Mouse (Mus musculus): ENCODE measurements around the gene Inpp5a.
"Not testable (repeated sequence)": the region's sequence is repeated elsewhere in the genome, so short reads cannot be mapped to it uniquely, and the experiment has no call there.

The Inpp5a gene

DNA sequence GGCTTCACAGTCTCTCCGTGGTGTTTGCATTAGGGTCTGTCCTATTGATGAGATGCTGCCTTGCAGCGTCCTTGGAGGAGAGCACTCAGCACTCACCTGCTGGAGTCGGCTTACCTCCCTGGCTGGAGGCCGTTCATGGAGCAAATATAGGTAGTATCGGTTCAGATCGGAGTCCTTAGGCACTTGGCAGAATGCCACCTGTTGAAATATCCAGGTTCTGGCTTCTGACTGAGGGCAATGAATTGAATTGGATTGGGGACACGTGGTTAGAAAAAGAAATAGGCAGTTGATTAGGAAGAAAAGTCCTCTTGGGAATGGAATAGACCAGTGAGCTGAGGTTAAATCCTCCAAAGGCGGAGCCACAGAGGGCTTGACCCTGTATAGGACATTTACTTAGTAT, 12.9 kb downstream of the Inpp5a start:
- no peak for DNase-seq

DNA sequence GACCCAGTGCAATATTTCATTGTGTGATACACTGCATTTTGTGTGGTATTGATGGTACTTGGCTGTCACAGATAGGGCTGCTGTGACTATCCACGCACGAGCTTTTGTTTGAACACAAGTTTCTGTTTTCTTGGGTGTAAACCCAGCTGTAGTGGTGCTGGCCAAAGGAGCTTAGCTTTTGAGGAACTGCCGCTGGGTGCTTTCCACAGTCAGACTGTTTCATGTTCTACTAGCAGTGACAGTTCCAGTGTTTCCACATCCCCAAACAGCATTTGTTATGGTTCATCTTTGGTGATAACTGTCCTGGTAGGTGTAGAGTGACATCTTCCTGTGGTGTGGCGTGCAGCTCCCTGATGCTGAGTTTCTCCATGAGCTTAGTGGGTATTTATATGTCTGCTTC, 13.8 kb downstream of the Inpp5a start:
- no peak for DNase-seq

DNA sequence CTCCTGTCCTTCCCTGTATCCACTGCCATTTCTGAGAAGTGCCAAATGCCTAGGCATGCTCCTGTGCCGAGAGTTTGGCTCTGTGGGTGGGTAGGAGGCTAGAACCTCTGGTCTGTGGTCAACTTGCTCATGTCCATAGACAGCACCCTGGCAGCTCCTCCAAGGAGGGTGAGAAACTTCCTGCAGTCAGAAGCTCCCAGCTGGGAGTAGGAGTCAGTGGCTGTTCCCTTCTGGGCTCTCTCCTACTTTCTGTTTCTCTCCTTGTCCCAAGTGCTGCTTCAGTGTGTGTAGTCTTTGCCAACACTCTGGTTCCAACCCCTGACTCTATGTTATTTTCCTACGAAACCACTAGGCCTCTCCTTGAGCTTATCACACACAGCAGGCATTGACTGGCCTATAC, 17.7 kb downstream of the Inpp5a start:
- no peak for DNase-seq

DNA sequence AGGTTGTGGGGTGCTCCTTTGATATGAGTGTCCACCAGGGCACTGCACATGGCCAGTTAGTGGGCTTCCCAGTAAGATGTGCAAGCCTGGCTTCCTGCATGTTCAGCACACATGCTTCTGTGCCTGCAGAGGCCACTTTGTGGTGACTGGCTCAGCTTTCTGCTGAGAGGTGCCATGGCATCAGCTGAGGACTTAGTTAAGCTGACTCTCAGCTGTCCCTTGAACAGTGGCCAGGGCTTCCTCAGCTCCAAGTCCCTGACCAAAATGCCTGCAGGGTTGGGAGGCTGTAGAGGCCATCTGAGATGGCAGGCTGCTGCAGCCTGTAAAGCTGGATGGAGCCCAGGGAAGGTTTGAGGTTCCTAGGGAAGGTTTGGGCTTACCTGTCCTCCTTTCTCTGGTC, 19.1 kb downstream of the Inpp5a start:
- no peak for DNase-seq

DNA sequence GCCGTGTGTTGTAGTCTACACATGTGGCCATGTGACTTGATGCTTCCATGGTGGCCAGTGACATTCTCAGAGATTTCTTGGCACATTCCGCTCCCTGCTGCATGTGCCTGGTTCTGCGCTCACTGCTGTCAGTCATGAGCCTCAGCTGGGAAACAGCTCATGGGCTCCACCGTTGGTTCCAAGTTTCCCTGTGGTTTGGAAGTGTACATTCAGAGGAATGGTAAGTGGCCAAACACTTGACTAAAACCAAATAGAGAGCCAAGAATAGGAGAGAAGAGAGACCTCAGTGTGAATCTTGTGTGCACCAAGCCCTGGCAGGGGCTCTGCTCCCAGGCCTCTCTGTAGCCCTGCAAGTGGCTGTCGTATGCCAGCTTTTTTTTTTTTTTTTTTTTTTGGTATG, 21.0 kb downstream of the Inpp5a start:
- no peak for DNase-seq

DNA sequence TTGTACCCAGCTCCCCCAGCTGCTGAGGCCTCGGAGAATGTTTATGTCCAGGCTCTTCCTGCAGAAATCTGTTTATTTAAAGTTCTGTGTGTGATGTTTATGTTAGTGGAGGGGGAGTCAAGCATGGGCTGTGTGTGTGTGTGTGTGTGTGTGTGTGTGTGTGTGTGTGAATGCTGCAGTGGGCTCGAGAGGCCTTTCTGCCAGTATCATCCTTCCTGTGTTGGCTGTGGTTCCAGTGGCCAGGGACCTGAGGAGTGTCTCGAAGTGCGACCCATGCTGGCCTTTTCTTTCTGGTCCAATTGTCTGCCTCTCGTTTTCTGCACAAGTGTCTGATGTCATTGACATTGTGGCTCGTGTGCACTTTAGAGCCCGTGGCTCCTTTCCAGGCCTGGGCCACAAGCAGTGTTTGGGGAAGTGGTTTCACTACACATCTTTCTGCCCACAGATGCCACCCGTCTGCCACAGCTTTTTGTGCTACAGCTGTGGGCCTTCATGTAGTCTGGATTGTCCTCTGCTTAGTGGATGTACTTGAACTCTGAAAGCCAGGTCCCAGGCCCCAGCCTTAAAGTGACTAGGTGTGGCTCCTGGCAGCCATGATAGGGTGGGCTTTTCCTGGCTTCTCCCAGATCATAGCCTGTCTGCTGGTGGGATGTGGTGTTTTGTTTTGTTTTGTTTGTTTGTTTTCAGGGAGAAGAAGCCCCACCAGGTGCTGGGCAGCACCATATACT, 23.5 kb downstream of the Inpp5a start:
- no peak for DNase-seq

DNA sequence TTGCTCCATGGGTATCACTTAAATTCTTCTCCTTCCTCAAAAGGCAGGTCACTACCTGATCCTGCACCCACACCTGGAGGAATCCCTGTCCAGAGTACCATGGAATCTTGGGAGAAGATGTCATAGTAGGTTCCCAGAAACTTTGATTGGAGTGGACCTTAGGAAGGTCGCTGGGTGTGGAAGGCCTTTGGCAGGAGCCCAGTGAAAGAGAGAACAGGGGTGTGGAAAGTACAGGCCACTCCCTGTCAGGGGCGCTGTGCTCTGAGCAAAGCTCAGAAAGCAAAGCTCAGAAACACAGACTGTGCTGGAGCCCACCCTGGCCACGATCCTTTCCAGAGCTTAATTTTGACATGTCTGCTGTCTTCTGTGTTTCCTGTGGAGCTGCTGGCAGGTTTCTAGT, 24.5 kb downstream of the Inpp5a start:
- DNase-seq, result no peak

DNA sequence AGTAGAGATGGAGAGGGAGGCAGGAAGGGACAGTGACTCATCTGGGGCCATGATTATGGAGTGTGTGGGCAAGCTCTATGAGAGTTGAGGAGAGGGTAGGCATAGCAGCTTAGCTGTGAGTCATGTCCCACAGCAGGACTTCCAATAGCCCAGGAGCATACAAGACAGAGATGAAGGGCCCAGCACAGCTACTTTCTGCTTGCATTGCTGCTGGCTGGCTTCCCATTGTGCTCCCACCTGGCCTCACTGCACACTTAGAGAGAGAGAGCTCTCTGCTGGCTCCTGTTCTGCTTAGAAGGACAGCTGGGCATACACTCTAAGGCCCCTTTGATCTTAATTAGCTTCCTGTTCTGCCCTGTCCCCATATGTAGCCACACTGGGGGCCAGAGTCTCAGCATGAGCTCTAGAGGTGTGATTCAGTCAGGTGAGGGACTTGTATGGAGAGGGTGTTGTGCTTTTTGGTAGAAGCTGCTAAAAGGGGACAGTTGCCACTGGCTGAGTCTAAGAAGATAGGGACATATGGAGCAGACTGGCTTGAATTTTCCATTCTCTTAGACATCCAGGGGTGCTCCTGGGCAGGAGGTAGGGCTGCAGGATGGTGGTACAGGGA, 26.8 kb downstream of the Inpp5a start:
- no peak for DNase-seq

DNA sequence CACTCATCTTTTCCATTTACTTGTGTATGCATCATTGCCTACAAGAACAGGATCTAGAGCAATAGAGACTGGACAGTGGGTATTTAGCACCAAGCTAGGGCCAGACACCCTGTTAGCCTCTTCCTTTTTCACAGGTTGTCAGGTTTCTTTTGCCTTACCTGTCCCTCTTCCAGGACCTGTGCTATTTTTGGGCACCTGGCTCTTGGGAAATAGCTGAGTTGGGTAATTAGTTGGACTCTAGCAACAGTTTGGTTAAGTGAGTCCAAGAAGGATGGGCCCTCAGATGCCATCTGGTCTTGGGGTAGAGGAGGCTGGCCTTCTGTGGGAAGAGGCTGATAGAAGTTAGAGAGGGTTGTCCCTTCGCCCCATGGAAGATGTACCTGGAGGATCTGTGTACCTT, 29.5 kb downstream of the Inpp5a start:
- no peak for DNase-seq

DNA sequence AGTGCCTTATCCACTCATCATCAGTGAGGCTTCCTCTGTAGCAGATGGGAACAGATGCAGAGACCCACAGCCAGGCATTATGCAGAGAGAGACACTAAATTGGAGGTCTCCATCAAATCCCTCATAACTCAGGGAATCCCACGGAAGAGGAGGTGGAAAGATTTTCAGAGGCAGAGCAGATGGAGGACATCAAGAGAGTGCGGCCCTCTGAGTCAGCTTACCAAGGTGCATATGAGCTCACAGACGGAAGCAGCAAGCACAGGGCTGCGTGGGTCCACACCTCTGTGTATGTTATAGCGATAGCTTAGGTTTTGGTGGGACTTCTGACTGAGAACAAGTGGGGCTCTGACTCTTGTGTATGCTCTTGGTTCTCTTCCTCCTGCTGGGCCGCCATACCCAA, 33.9 kb downstream of the Inpp5a start:
- DNase-seq, result no peak

DNA sequence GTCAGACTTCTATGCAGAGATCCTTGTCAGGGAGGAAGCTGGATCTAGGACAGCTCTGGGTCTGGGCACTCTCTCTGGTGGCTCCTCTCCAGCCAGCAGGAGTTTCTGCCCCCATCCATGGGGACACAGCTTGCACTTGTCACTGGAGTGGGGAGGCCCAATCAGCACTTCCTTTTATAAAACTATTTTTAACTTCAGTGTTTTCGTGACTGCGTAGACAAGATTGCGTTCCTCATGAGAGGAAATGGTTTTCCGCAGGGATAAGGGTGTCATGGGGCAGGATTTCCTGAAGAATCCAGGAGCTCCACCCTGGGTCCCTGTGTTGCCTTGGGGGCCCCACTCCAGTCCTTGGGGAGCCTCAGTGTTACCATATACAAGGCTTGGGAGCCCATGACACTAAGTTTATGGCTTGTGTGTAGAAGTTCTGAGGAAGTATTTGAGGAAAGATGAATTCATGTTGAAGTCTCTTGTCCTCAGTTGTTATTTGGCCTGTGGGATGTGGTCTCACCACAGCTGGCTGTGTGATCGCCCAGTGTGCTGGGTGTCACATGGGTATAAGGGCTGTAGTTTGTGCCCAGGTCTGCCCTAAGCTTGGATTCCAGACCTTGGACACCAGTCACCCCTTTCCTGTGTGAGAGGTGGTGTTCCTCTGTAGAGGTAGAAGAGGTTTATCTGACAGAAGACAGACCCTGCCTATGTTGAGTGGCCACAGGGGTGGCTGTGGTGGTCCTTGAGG, 45.4 kb downstream of the Inpp5a start:
- no peak for DNase-seq

DNA sequence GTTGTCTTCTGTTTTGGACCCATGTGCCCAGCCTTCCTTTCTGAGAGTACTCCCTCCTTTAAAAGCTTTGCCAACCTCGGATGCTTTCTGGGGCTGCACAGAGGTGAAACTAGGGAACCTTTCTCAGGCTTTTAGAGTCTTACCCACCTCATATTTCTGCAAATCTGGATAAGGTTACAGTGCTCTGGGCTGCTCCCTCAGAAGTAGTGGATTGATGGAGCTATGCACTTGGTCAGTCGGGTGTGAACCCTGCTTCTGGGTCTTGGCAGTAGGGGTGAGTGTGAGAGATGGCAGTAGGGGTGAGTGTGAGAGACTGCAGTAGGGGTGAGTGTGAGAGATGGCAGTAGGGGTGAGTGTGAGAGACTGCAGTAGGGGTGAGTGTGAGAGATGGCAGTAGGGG, 46.0 kb downstream of the Inpp5a start:
- not testable (repeated sequence) for DNase-seq

DNA sequence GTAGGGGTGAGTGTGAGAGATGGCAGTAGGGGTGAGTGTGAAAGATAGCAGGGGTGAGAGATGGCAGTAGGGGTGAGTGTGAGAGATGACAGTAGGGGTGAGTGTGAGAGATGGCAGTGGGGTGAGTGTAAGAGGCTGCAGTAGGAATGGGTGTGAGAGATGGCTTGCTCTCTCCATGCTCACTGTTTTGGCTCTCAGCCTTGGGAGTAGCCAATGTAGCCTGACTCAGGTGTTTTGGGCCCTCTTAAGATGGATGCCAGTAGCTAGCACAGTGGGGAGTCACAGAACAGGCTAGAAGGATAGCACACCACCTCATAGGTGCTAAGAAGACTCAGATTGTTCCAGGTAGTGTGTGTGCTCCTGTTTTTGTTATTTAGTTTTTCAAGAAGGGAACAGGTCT, 46.8 kb downstream of the Inpp5a start:
- DNase-seq, result no peak

DNA sequence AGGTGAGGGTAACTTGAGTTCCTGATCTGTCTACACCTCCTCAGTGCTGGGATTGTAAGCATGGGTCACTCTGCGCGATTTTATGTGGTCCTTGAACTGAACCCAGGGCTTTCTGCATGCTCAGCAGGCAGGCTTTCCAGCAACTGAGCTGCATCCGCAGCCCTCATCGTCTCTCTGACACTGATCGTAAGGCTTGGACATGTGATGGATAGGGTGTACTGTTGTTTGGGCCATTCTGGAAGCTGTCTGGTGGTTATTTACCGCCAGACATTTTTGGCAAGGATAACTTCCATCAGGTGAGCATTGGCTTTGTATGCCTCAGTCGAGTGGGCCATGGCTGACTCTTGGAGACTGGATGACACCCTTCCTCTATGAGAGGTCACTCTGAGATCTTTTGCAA, 48.0 kb downstream of the Inpp5a start:
- DNase-seq, result no peak

DNA sequence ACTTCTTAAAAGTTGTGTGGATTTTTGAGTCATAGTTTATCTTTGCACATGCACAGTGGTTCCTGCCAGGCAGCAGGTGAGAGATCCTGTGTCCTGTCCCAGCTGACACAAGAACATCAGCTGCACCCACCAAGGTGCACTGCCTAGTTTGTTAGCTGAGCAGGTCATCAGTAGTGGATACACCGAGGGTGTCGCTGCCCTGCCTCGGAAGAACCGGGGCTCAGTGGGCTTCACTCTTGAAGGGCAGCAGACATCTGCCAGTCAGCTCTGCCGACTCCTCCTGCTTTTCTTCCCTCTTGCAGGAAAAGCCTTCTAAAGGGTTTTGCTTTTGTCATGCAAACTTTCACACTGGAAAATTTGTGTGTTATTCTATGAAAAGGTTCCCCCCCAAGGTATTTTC, 48.6 kb downstream of the Inpp5a start:
- DNase-seq, result no peak

DNA sequence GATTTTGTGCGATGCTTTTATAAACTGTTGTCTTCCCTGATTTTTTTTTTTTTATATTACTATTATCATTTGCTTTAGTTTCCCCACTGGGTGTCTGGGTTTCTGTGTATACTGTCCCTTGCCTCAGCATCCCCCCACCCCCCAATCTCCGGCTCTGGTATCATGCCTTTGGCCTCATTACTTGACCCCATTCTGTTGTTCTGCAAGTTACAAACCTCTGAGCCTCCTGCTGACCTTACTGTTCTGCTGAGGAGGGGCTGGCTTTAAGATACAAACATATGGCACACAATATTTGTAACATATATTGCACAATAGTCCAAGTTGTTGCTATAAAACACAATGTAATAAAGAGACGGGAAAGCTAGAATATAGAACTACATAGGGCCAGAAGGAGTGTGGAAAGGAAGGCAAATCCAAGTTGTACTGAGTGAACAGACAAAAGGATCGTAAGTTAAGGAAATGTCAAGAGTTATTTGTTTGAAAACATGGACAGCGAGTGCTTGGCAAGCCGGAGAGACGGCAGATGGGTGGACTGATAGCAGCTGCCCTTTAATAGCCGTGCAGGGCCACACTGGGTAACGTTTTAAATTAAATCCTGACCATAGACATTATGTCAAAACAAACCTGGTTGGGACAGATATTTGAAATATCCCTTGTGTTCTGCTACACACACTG, 49.2 kb downstream of the Inpp5a start:
- no peak for DNase-seq

DNA sequence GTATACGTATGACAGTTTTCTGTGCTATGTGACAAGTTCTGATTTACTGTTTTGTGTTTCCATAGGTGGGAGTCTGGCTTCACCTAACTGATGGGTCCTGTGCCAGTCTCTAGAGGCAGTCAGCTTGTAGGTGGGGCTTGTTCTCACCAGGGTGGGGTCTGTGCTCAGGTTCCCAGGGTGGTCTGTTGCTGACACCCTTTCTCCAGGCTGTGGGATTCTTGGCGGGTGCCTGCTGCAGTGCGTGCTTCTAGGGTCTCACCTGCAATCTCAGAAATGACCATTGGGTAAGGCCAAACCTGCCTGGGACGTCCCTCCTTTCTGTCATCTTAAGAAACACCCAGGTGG, 49.7 kb downstream of the Inpp5a start:
- no peak for DNase-seq

DNA sequence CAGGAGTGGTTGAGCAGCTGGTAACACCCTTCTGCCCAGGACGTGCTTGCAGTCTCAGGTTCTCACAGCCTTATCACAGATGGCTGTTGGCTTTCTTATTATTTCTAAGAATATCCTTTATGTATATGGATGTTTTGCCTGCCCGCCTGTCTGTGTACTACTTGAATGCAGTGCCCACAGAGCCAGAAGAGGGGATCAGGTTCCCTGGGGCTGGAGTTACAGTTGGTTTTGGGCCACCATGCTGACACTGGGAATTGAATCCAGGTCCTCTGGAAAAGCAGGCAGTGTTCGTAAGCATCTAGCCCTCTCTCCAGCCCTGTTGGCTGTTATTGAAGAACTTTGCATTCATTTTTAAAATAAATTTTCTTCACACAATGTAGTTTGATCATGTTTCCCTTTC, 50.1 kb downstream of the Inpp5a start:
- DNase-seq, result no peak

DNA sequence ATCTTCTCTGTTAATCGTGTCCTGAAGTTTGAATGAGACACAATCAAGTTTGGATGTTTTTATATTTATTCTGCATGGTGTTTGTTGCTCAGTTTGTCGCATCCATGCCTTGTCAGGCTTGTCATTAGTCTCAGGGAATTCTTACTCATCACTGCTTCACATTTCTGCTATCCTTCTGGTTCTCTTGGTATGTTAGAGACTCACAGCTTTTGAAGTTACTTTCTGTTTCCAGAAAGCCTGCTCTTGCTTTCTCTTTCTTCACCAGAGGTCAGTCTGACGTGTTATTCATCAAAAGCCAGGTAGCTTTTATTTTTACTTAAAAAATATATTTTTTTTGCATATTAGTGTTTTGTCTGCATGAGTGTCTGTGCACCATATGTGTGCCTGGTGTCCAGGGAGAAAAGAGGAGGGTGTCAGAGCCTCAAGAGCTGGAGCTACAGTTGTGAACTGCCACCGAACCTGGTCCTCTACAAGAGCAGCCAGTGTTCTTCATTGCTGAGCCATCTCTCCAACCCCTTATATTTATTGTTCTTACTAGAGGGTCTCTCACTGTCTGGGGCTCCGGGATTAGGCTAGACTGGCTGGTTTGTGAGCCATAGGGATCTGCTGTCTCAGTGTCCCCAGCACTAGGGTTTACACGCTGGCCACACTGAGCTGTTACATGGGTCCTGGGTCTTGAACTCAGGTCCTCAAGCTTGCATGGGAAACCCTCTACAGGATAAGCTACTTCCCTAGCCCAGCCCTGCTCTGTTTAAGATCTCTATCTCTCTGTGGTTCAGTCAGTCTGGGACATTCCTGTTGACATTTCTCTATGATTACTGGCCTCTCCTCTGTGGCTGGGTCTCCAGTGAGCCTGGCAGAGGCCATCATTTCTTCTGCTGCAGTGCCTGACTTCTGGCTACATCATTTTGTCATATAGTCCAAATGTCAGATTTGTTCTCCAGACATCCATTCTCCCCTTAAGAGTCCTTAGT, 51.3 kb downstream of the Inpp5a start:
- no peak for DNase-seq

DNA sequence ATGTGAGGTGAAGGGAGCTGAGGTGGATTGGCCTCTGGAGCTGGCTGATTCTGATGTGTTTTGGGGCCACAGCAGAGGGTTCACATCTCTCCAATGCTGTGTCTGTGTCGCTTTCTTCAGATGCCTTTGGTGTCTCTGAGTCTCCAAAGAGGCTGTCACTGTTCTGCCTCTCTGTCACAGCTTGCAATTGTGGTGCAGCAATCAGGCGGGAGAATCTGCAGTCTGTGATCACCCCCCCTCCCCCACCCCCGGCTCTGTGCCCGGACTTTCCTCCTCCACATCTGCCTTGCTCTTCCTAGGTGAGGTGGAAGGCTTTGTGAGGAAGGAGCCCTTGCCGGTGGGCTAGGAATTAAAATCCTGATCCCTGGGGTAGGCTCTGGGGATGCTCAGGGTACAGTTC, 52.1 kb downstream of the Inpp5a start:
- no peak for DNase-seq

DNA sequence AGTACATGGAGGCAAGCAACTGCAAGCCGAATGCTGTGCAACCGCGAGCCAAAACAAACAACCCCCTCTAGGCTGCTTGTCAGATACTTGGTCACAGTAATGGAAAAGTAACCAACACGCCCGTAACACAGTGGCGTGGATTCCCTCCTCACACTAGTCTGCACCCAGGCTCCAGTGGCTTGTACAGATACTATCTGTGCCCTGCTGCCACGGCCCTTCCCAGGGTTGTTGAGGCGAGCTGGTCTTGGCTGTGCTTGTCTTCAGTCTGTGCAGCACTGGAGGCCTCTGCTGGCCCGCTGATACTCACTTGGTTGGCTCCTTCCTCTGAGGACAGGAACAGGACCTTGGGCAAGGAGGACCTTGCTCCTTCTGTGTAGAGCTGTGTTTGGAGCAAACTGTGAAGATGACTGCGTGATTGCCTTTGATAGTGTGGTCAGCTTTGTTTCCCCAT, 52.9 kb downstream of the Inpp5a start:
- DNase-seq, result no peak

DNA sequence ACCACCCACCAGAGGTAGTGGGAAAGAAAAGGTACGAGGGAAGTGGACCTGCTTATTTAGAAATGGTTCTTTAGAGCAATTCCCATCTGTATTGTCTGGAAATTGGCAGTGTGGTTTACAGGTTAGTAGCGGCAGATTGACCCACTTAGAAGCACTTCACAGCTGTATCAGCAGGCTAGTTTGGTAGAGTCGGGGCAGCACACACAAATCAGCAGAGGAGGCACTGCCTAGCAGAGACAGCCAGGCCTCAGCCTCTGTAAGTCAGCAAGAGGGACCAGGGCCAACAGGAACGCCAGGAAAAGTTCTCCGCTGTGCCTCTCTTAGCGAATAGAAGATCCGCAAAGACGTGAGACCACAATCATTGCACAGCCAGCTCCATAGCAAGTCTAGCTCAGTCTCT, 56.7 kb downstream of the Inpp5a start:
- DNase-seq, result no peak

DNA sequence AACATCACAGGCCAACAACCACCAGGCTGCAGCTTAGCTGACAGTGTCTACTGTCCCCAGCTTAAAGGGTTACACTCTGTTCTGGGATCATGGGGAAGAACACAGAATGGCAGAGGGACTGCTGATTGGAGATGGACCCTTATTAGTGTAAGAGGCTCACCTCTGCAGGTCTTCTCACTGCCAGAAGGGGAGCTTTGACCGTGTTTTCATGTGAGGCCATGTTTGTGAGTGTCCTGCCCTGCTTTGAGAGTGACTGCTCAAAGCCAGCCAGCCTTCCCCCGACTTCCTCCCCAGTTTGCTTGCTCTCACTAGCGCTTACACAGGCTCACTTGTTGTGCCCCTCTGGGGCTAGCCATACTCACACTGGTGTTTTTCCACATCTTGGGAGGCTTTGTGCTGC, 58.5 kb downstream of the Inpp5a start:
- no peak for DNase-seq

Data from thymus, adult 18-20 months (tissue).